Mouse (Mus musculus) CH12.LX (cell line): ENCODE results near the gene Corin.

Experiments used
- CTCF ChIP-seq, 2 experiments: IDR thresholded peaks in 1 of 2; conservative IDR thresholded peaks in 1 of 2; 2 replicates each; pipeline ENCODE4 v1.5.1; 2011 to 2012; ENCODE audit warnings: low read depth in 2 of 2, low read length in 2 of 2, improper control_type of control experiment in 1 of 2, inconsistent platforms in 1 of 2, mild to moderate bottlenecking in 1 of 2, moderate library complexity in 1 of 2
- E2F4 ChIP-seq: IDR thresholded peaks from 2 replicates; pipeline ENCODE4 v1.6.1; 2011; ENCODE audit warnings: low read depth, low read length, improper control_type of control experiment; ENCODE audit not compliant: insufficient replicate concordance
- ETS1 ChIP-seq: conservative IDR thresholded peaks from 2 replicates; pipeline ENCODE4 v1.6.1; 2012; ENCODE audit warnings: low read depth, mild to moderate bottlenecking, inconsistent platforms, low read length, improper control_type of control experiment, moderate library complexity
- MAX ChIP-seq: IDR thresholded peaks from 2 replicates; pipeline ENCODE4 v1.6.1; 2011; ENCODE audit warnings: low read length, improper control_type of control experiment
- POLR2AphosphoS2 ChIP-seq: IDR thresholded peaks from 2 replicates; pipeline ENCODE4 v1.6.1; 2011; ENCODE audit warnings: low read depth, low read length, improper control_type of control experiment
- RAD21 ChIP-seq: IDR thresholded peaks from 2 replicates; pipeline ENCODE4 v1.6.1; 2011; ENCODE audit warnings: low read depth, mild to moderate bottlenecking, low read length, improper control_type of control experiment, moderate library complexity
- SIN3A ChIP-seq: IDR thresholded peaks from 2 replicates; pipeline ENCODE4 v1.6.1; 2012; ENCODE audit warnings: low read length, improper control_type of control experiment, inconsistent platforms
- SMC3 ChIP-seq: IDR thresholded peaks from 2 replicates; pipeline ENCODE4 v1.6.1; 2011; ENCODE audit warnings: low read depth, low read length, improper control_type of control experiment
- TCF12 ChIP-seq: IDR thresholded peaks from 2 replicates; pipeline ENCODE4 v1.6.1; 2014; ENCODE audit warnings: low read depth, mild to moderate bottlenecking, inconsistent platforms, low read length, improper control_type of control experiment

DNA sequence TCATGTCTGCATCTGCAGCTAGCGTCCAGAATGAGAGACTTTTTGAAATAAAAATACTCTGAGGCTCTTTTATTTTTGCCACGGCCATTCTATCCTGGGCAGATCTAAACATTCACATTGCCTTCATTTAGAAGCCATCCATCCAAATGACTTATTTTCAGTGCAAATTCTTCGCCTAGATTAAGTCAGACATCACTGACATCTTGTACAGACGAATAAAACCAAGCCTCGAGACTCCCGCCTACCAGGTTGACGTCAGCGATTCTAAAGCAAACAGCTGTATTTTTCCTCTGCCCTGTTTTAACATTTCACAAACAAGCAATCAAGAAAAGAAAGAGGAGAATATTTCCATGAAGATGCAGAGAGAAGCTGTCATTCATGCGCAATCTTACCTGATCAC, 100.9 kb downstream of the Corin start:
- no peak for TF ChIP-seq POLR2AphosphoS2
- TF ChIP-seq E2F4, result no peak
- no peak for TF ChIP-seq SIN3A
- TF ChIP-seq SMC3, result no peak
- TF ChIP-seq CTCF (conservative IDR thresholded peaks at IDR 0.05 in 1 of 2, IDR thresholded peaks at IDR 0.05 in 1 of 2; ENCODE audit: low read depth in 2 of 2, low read length in 2 of 2), result no peak
- TF ChIP-seq ETS1, result no peak
- no peak for TF ChIP-seq TCF12
- no peak for TF ChIP-seq RAD21
- TF ChIP-seq MAX, result no peak
